Mouse (Mus musculus) hindbrain, embryonic 13.5 days (tissue): ENCODE data around the gene Foxf2. TPM values are rescaled to one million over a fixed set of nuclear protein-coding genes. Genes with fewer than 3 reads are reported as not detected.

Experiments
- ATAC-seq: fragments of 200-750 bp; cut with Nextera tagmentation; 2 replicates; pipeline ENCODE4 v1.8.0; 2017; ENCODE audit warnings: moderate TSS enrichment; ENCODE audit not compliant: low FRiP score
- H3K27ac ChIP-seq: fragments of 300-500 bp; sonication (generic); 2 replicates; pipeline ENCODE4 v1.5.1; 2015; ENCODE audit warnings: inconsistent platforms, mild to moderate bottlenecking, moderate library complexity
- H3K27me3 ChIP-seq: fragments of 300-500 bp; sonication (generic); 2 replicates; pipeline ENCODE4 v1.6.1; 2015; ENCODE audit warnings: mild to moderate bottlenecking, inconsistent platforms
- H3K36me3 ChIP-seq: fragments of 300-500 bp; sonication (generic); 2 replicates; pipeline ENCODE4 v1.6.1; 2015; ENCODE audit warnings: mild to moderate bottlenecking, inconsistent platforms
- H3K4me1 ChIP-seq: fragments of 300-500 bp; sonication (generic); replicated peaks from 2 replicates; pipeline ENCODE4 v1.6.1; 2015; ENCODE audit warnings: inconsistent platforms
- H3K4me2 ChIP-seq: fragments of 300-500 bp; sonication (generic); 2 replicates; pipeline ENCODE4 v1.6.1; 2015; ENCODE audit warnings: inconsistent platforms, mild to moderate bottlenecking, moderate library complexity
- H3K4me3 ChIP-seq: fragments of 300-500 bp; sonication (generic); 2 replicates; pipeline ENCODE4 v1.5.1; 2015; ENCODE audit warnings: mild to moderate bottlenecking, inconsistent platforms
- H3K9ac ChIP-seq: fragments of 300-500 bp; sonication (generic); 2 replicates; pipeline ENCODE4 v1.6.1; 2015; ENCODE audit warnings: mild to moderate bottlenecking, inconsistent platforms
- H3K9me3 ChIP-seq: fragments of 300-500 bp; sonication (generic); 2 replicates; pipeline ENCODE4 v1.6.1; 2016; ENCODE audit warnings: inconsistent platforms
- WGBS: fragments of 180-500 bp; shearing (Covaris S2); methylation state at CpG from one replicate; pipeline ENCODE4 v1.1.7; 2015; 5-methylcytosine and 5-hydroxymethylcytosine counted together
- polyA plus RNA-seq: library from polyadenylated mRNA; unstranded; fragments of >200 nt; fragmentation: Nextera tagmentation; extraction: Ambion mirVana; gene quantifications from 2 replicates; pipeline ENCODE4 v1.2.1, GENCODE M21; 2015

Gene Foxf2
- polyA plus RNA-seq, 1 experiment from 2014 or later, result 5.5 TPM

- Histone ChIP-seq H3K4me3 (no peak overlapping the region), H3K9ac (no peak overlapping the region), H3K36me3 (no peaks in the 10 kb centered on the region), H3K4me1 (peaks cover 11% of the 10 kb centered on the region; the same call in 1 of the 2 replicates), H3K27me3 (peaks cover 96% of the 10 kb centered on the region), H3K4me2 (no peak overlapping the region), H3K9me3 (no peaks in the 10 kb centered on the region), H3K27ac (peak overlapping the region; percentile 30; the same call in 1 of the 2 replicates)
- ATAC-seq, result no peak
- WGBS, result 2% methylated on average over 18 of the region's 18 CpGs
Measured at GRCm38 (mm10) chr13:31618919-31619655, 6.5 kb upstream of the Foxf2 start.

GRCm38 (mm10) chr13:31619826-31620498, 5.7 kb upstream of the Foxf2 start:
- no peaks in the 10 kb centered on the region for H3K36me3 ChIP-seq
- H3K9ac ChIP-seq, result no peak overlapping the region
- peak overlapping the region; percentile 17; the same call in 1 of the 2 replicates for H3K4me2 ChIP-seq
- H3K27ac ChIP-seq, result peak overlapping the region; percentile 30
- under 1% methylated on average over 33 of the region's 33 CpGs for WGBS
- H3K4me1 ChIP-seq, result peaks cover 13% of the 10 kb centered on the region
- no peak for ATAC-seq
- peaks cover 96% of the 10 kb centered on the region for H3K27me3 ChIP-seq
- no peak overlapping the region for H3K4me3 ChIP-seq
- H3K9me3 ChIP-seq, result no peaks in the 10 kb centered on the region

- Histone ChIP-seq H3K9me3 (no peaks in the 10 kb centered on the region), H3K4me1 (peaks cover 18% of the 10 kb centered on the region), H3K27me3 (peaks cover 97% of the 10 kb centered on the region), H3K36me3 (no peaks in the 10 kb centered on the region), H3K4me2 (peak overlapping the region; percentile 17; the same call in 1 of the 2 replicates), H3K9ac (no peak overlapping the region), H3K27ac (no peak overlapping the region), H3K4me3 (no peak overlapping the region)
- 0% methylated on average over 10 of the region's 10 CpGs for WGBS
- no peak for ATAC-seq
Measured at GRCm38 (mm10) chr13:31620499-31620847, 5.1 kb upstream of the Foxf2 start.

GRCm38 (mm10) chr13:31620937-31621336, 4.7 kb upstream of the Foxf2 start:
- H3K4me2 ChIP-seq, result no peak overlapping the region
- no peaks in the 10 kb centered on the region for H3K36me3 ChIP-seq
- ATAC-seq, result no peak
- H3K9ac ChIP-seq, result no peak overlapping the region
- H3K4me1 ChIP-seq, result peaks cover 23% of the 10 kb centered on the region
- no peak overlapping the region for H3K27ac ChIP-seq
- H3K27me3 ChIP-seq, result peaks cover 97% of the 10 kb centered on the region
- no peaks in the 10 kb centered on the region for H3K9me3 ChIP-seq
- 5% methylated on average over 4 of the region's 4 CpGs for WGBS
- no peak overlapping the region for H3K4me3 ChIP-seq

GRCm38 (mm10) chr13:31621741-31622140, 3.9 kb upstream of the Foxf2 start:
- WGBS, result 7% methylated on average over 9 of the region's 9 CpGs
- Histone ChIP-seq H3K27ac (no peak overlapping the region), H3K4me2 (no peak overlapping the region), H3K36me3 (no peaks in the 10 kb centered on the region), H3K9ac (no peak overlapping the region), H3K4me1 (peaks cover 31% of the 10 kb centered on the region), H3K4me3 (no peak overlapping the region), H3K9me3 (no peaks in the 10 kb centered on the region), H3K27me3 (peaks cover 97% of the 10 kb centered on the region)
- ATAC-seq, result no peak

GRCm38 (mm10) chr13:31622371-31622770, 3.2 kb upstream of the Foxf2 start:
- WGBS, result 2% methylated on average over 3 of the region's 3 CpGs
- H3K4me2 ChIP-seq, result no peak overlapping the region
- H3K4me3 ChIP-seq, result no peak overlapping the region
- H3K9me3 ChIP-seq, result no peaks in the 10 kb centered on the region
- no peaks in the 10 kb centered on the region for H3K36me3 ChIP-seq
- peaks cover 97% of the 10 kb centered on the region for H3K27me3 ChIP-seq
- no peak overlapping the region for H3K9ac ChIP-seq
- H3K27ac ChIP-seq, result no peak overlapping the region
- H3K4me1 ChIP-seq, result peaks cover 35% of the 10 kb centered on the region
- ATAC-seq, result no peak

GRCm38 (mm10) chr13:31623291-31623690, 2.3 kb upstream of the Foxf2 start:
- 6% methylated on average over 6 of the region's 6 CpGs for WGBS

GRCm38 (mm10) chr13:31623906-31624860, 1.4 kb upstream of the Foxf2 start:
- no peak for ATAC-seq
- no peak overlapping the region for H3K9ac ChIP-seq
- peak overlapping the region; percentile 67 for H3K4me2 ChIP-seq
- peaks cover 28% of the 10 kb centered on the region for H3K4me1 ChIP-seq
- no peaks in the 10 kb centered on the region for H3K36me3 ChIP-seq
- H3K27ac ChIP-seq, result 0 out of 2 replicates have a peak overlapping the region, but pooled peaks have one; percentile 23
- peak overlapping the region; percentile 19 for H3K4me3 ChIP-seq
- H3K27me3 ChIP-seq, result peaks cover 99% of the 10 kb centered on the region
- 1% methylated on average over 20 of the region's 20 CpGs for WGBS
- no peaks in the 10 kb centered on the region for H3K9me3 ChIP-seq

More at GRCm38 (mm10) chr13:31623291-31623690, 2.3 kb upstream of the Foxf2 start:
- H3K9me3 ChIP-seq, result no peaks in the 10 kb centered on the region
- H3K4me3 ChIP-seq, result 0 out of 2 replicates have a peak overlapping the region, but pooled peaks have one; percentile 1
- H3K4me1 ChIP-seq, result peaks cover 29% of the 10 kb centered on the region
- H3K4me2 ChIP-seq, result no peak overlapping the region
- H3K27me3 ChIP-seq, result peaks cover 99% of the 10 kb centered on the region
- no peaks in the 10 kb centered on the region for H3K36me3 ChIP-seq
- H3K27ac ChIP-seq, result no peak overlapping the region
- no peak for ATAC-seq
- no peak overlapping the region for H3K9ac ChIP-seq

GRCm38 (mm10) chr13:31624966-31625332, 667 bp upstream of the Foxf2 start:
- Histone ChIP-seq H3K36me3 (no peaks in the 10 kb centered on the region), H3K4me2 (peak overlapping the region; percentile 67), H3K27ac (0 out of 2 replicates have a peak overlapping the region, but pooled peaks have one; percentile 23), H3K4me3 (peak overlapping the region; percentile 44), H3K9me3 (no peaks in the 10 kb centered on the region), H3K9ac (0 out of 2 replicates have a peak overlapping the region, but pooled peaks have one; percentile 19), H3K4me1 (peaks cover 34% of the 10 kb centered on the region), H3K27me3 (peaks cover 99% of the 10 kb centered on the region)
- ATAC-seq, result 0 out of 2 replicates have a peak, but pooled peaks have one; percentile 11
- WGBS, result 0% methylated on average over 13 of the region's 13 CpGs

GRCm38 (mm10) chr13:31626183-31626801, 676 bp downstream of the Foxf2 start:
- H3K9me3 ChIP-seq, result no peaks in the 10 kb centered on the region
- H3K4me3 ChIP-seq, result peak overlapping the region; percentile 44
- H3K27ac ChIP-seq, result peak overlapping the region; percentile 66
- H3K36me3 ChIP-seq, result no peaks in the 10 kb centered on the region
- H3K4me1 ChIP-seq, result peaks cover 34% of the 10 kb centered on the region
- peak overlapping the region; percentile 68 for H3K9ac ChIP-seq
- 0% methylated on average over 60 of the region's 60 CpGs for WGBS
- 0 out of 2 replicates have a peak, but pooled peaks have one; percentile 12 for ATAC-seq
- H3K4me2 ChIP-seq, result peak overlapping the region; percentile 67
- H3K27me3 ChIP-seq, result peaks cover 99% of the 10 kb centered on the region

GRCm38 (mm10) chr13:31626991-31627625, 1.5 kb downstream of the Foxf2 start:
- WGBS, result under 1% methylated on average over 24 of the region's 24 CpGs
- H3K27me3 ChIP-seq, result peaks cover 99% of the 10 kb centered on the region
- no peaks in the 10 kb centered on the region for H3K36me3 ChIP-seq
- H3K9ac ChIP-seq, result peak overlapping the region; percentile 68
- H3K9me3 ChIP-seq, result no peaks in the 10 kb centered on the region
- H3K4me3 ChIP-seq, result peak overlapping the region; percentile 44
- peaks cover 34% of the 10 kb centered on the region for H3K4me1 ChIP-seq
- peak overlapping the region; percentile 67 for H3K4me2 ChIP-seq
- no peak for ATAC-seq
- peak overlapping the region; percentile 66; the same call in 1 of the 2 replicates for H3K27ac ChIP-seq
